Mouse (Mus musculus): ENCODE data around the gene Eif1b.

- TF ChIP-seq MAFK (IDR thresholded peaks at IDR 0.05; ENCODE audit: insufficient replicate concordance, low read length) (no peak), ZKSCAN1 (IDR thresholded peaks at IDR 0.05; ENCODE audit: borderline replicate concordance, low read depth, low read length) (no peak), CTCF (conservative IDR thresholded peaks at IDR 0.05 in 1 of 2, IDR thresholded peaks at IDR 0.05 in 1 of 2; ENCODE audit: low read depth in 2 of 2, low read length in 2 of 2) (peak; percentile 56 to 89), EP300 (IDR thresholded peaks at IDR 0.05; ENCODE audit: low read length) (no peak), POLR2AphosphoS2 (IDR thresholded peaks at IDR 0.05; ENCODE audit: low read depth, low read length) (no peak), MEF2A (IDR thresholded peaks at IDR 0.05; ENCODE audit: borderline replicate concordance, low read depth, low read length) (no peak), ZMIZ1 (IDR thresholded peaks at IDR 0.05; ENCODE audit: low read depth, low read length) (no peak), RCOR1 (conservative IDR thresholded peaks at IDR 0.05; ENCODE audit: low read depth, low read length) (no peak), POLR2A (IDR thresholded peaks at IDR 0.05; ENCODE audit: low read depth, low read length) (no peak)
These were observed 19.7 kb downstream of the Eif1b start for GRCm38 (mm10) chr9:120511781-120512180.

Data from CH12.LX (cell line).